Mouse (Mus musculus) kidney, adult 2 months (tissue): ENCODE data around the gene Sh3gl3. TPM values are rescaled to one million over a fixed set of nuclear protein-coding genes. Genes with fewer than 3 reads are reported as not detected.

Experiments
- DNase-seq: peaks from one replicate; pipeline ENCODE4 v3.0.0; 2021
- H3K27ac ChIP-seq: fragments of 200-500 bp; 2 replicates; pipeline ENCODE4 v1.5.1; 2012; ENCODE audit warnings: low read depth, low read length, control low read depth, inconsistent platforms; ENCODE audit not compliant: insufficient read depth
- H3K27me3 ChIP-seq: fragments of 200-500 bp; replicated peaks from 2 replicates; pipeline ENCODE4 v1.6.1; 2012; ENCODE audit warnings: mild to moderate bottlenecking, moderate library complexity, low read length, inconsistent platforms; ENCODE audit not compliant: control insufficient read depth, insufficient read depth
- H3K36me3 ChIP-seq: fragments of 200-500 bp; 2 replicates; pipeline ENCODE4 v1.6.1; 2012; ENCODE audit warnings: mild to moderate bottlenecking, moderate library complexity, low read length, inconsistent platforms; ENCODE audit not compliant: control insufficient read depth, insufficient read depth
- H3K4me1 ChIP-seq: fragments of 200-500 bp; 2 replicates; pipeline ENCODE4 v1.6.1; 2011; ENCODE audit warnings: low read length; ENCODE audit not compliant: control insufficient read depth, insufficient read depth
- H3K4me3 ChIP-seq: fragments of 200-500 bp; 2 replicates; pipeline ENCODE4 v1.5.1; 2011; ENCODE audit warnings: mild to moderate bottlenecking, low read depth, low read length, control low read depth; ENCODE audit not compliant: insufficient read depth
- CTCF ChIP-seq: fragments of 200-500 bp; conservative IDR thresholded peaks from 2 replicates; pipeline ENCODE4 v1.5.1; 2011; ENCODE audit warnings: low read depth, mild to moderate bottlenecking, control low read depth, low read length, moderate library complexity, mixed read lengths; ENCODE audit not compliant: insufficient read depth, insufficient read length
- POLR2A ChIP-seq: fragments of 200-500 bp; IDR thresholded peaks from one replicate; pipeline ENCODE4 v1.6.1; 2011; ENCODE audit warnings: low read depth, low read length, control low read depth
- WGBS: fragments of 180-500 bp; shearing (Covaris S2); methylation state at CpG from one replicate; pipeline ENCODE4 v1.1.7; 2018; 5-methylcytosine and 5-hydroxymethylcytosine counted together
- polyA plus RNA-seq: library from polyadenylated mRNA; depleted of rRNA; stranded (reverse); fragments of >200 nt; gene quantifications from 2 replicates; pipeline ENCODE4 v1.2.3, GENCODE M21; 2012

Sh3gl3 gene
- polyA plus RNA-seq, 1 experiment, result 0.36 TPM

- Histone ChIP-seq H3K27me3 (no peaks in the 10 kb centered on the region), H3K4me1 (no peaks in the 10 kb centered on the region), H3K27ac (no peak overlapping the region), H3K36me3 (no peaks in the 10 kb centered on the region), H3K4me3 (no peak overlapping the region)
- DNase-seq, result no peak
- no peak for TF ChIP-seq CTCF
- TF ChIP-seq POLR2A, result no peak
- 64% methylated on average over 7 of the region's 7 CpGs for WGBS
These were observed 119.8 kb downstream of the Sh3gl3 start for GRCm38 (mm10) chr7:82293441-82293840.

DNA sequence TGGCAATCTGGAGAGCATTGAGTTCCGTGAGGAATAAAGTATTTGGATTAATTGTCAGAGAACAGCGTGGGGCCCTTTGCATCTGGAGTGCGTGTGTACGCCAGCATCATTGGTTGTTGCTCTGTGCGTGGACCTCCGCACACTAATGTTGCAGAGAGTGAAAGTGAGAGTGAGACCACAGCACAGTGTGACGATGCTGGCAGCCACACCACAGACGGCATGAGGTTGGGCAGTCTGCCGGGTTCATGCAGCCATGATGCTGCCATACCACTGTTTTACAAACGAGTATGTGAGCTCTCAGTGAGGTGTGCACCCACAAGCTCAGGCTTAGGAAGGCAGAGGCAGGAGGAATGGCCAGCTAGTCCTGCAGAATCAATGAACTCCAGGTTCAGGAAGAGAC lies 120.4 kb downstream of the Sh3gl3 start:
- 84% methylated on average over 10 of the region's 10 CpGs for WGBS
- no peak for TF ChIP-seq CTCF
- no peak for TF ChIP-seq POLR2A
- Histone ChIP-seq H3K27ac (no peak overlapping the region), H3K36me3 (no peaks in the 10 kb centered on the region), H3K27me3 (no peaks in the 10 kb centered on the region), H3K4me1 (no peaks in the 10 kb centered on the region), H3K4me3 (no peak overlapping the region)
- no peak for DNase-seq

GRCm38 (mm10) chr7:82294611-82295010 lies 121.0 kb downstream of the Sh3gl3 start:
- TF ChIP-seq CTCF, result no peak
- no peak for TF ChIP-seq POLR2A
- Histone ChIP-seq H3K4me3 (no peak overlapping the region), H3K36me3 (no peaks in the 10 kb centered on the region), H3K27ac (no peak overlapping the region), H3K4me1 (no peaks in the 10 kb centered on the region), H3K27me3 (no peaks in the 10 kb centered on the region)
- DNase-seq, result no peak
- WGBS, result 78% methylated on average over 2 of the region's 2 CpGs

DNA sequence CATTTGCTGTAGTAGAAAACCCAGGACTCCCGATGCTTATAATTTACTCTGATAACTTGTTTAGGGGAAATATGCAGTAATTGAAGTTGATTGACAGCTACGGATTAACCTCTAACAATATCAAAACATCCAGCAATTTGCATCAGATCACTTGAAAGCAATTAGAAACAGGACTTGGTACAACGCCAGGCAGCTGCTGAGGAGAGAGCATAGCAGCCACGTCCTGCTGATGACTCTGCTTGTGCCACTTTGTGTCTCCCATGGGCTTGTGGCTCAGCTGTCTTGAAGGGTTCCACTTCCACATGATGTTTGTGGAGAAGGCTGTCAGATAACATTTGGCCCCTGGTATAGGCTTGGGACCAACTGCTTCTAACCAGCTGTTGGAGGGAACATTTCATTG lies 134.8 kb downstream of the Sh3gl3 start:
- 73% methylated on average over 4 of the region's 4 CpGs for WGBS
- no peaks in the 10 kb centered on the region for H3K4me1 ChIP-seq
- H3K4me3 ChIP-seq, result no peak overlapping the region
- H3K36me3 ChIP-seq, result no peaks in the 10 kb centered on the region
- TF ChIP-seq POLR2A (no peak), CTCF (no peak)
- H3K27ac ChIP-seq, result no peak overlapping the region
- DNase-seq, result no peak
- no peaks in the 10 kb centered on the region for H3K27me3 ChIP-seq

DNA sequence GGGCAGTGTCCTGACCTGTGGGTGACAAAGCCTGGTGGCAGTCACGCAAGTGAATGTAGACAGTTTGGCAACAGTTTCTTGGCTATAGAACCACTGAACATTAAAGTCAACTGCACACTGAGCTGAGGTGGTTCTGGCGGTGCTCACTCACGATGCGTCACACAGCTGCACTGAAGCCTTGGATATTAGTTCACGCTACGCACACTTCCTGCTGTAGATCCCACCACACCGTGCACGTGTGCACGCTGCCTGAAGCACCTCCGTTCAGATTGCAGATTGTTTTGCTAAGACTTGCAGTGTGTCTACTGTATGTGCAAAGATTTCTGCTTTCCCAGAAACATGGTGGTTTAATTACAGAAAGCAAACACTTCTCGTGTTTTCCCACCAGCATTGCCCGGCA lies 144.9 kb downstream of the Sh3gl3 start:
- TF ChIP-seq CTCF (no peak), POLR2A (no peak)
- WGBS, result 62% methylated on average over 12 of the region's 12 CpGs

DNA sequence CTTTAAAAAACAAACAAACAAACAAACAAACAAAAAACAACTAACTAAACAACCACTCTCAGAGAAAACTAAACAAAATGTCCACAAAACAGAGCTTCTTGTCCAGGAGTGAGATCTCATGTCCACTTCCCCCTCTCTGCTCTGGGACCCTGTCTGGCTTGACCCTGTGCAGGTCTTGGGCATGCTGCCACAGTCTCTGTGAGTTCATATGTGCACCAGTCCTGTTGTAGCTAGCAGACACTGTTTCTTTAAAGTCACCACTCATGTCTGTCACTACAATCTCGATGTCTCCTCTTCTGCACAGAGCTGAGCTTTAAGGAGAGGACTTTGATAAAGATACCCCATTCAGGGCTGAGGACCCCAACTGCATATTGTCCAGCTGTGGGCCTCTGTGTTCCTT lies 153.0 kb downstream of the Sh3gl3 start:
- Histone ChIP-seq H3K4me3 (no peak overlapping the region), H3K4me1 (no peaks in the 10 kb centered on the region), H3K36me3 (no peaks in the 10 kb centered on the region), H3K27me3 (no peaks in the 10 kb centered on the region), H3K27ac (no peak overlapping the region)
- DNase-seq, result no peak
- TF ChIP-seq POLR2A (no peak), CTCF (no peak)
- WGBS, result 52% methylated on average over 1 of the region's 1 CpGs

More for the DNA sequence above, 144.9 kb downstream of the Sh3gl3 start:
- Histone ChIP-seq H3K36me3 (no peaks in the 10 kb centered on the region), H3K27me3 (no peaks in the 10 kb centered on the region), H3K4me1 (no peaks in the 10 kb centered on the region), H3K27ac (no peak overlapping the region), H3K4me3 (no peak overlapping the region)
- DNase-seq, result no peak

- WGBS, result 43% methylated on average over 4 of the region's 4 CpGs
These were observed 153.6 kb downstream of the Sh3gl3 start for GRCm38 (mm10) chr7:82327201-82327600.

GRCm38 (mm10) chr7:82327881-82328280 lies 154.2 kb downstream of the Sh3gl3 start:
- no peak for TF ChIP-seq CTCF
- no peak for TF ChIP-seq POLR2A
- no peaks in the 10 kb centered on the region for H3K4me1 ChIP-seq
- H3K36me3 ChIP-seq, result no peaks in the 10 kb centered on the region
- H3K27ac ChIP-seq, result no peak overlapping the region
- no peak overlapping the region for H3K4me3 ChIP-seq
- no peaks in the 10 kb centered on the region for H3K27me3 ChIP-seq
- WGBS, result 72% methylated on average over 5 of the region's 5 CpGs
- no peak for DNase-seq

More at GRCm38 (mm10) chr7:82327201-82327600, 153.6 kb downstream of the Sh3gl3 start:
- Histone ChIP-seq H3K36me3 (no peaks in the 10 kb centered on the region), H3K4me1 (no peaks in the 10 kb centered on the region), H3K27me3 (no peaks in the 10 kb centered on the region), H3K4me3 (no peak overlapping the region), H3K27ac (no peak overlapping the region)
- no peak for DNase-seq
- TF ChIP-seq CTCF, result no peak
- TF ChIP-seq POLR2A, result no peak
